Mouse (Mus musculus) limb, embryonic 15.5 days (tissue): ENCODE results near the gene Thrsp. TPM values are rescaled to one million over a fixed set of nuclear protein-coding genes. Genes with fewer than 3 reads are reported as not detected.

Experiments
- ATAC-seq: fragments of 200-750 bp; cut with Nextera tagmentation; 2 replicates; pipeline ENCODE4 v1.8.0; 2017; ENCODE audit warnings: low read depth, moderate TSS enrichment; ENCODE audit not compliant: insufficient number of reproducible peaks, low FRiP score, low TSS enrichment
- H3K27ac ChIP-seq: fragments of 300-500 bp; sonication (generic); 2 replicates; pipeline ENCODE4 v1.5.1; 2015; ENCODE audit warnings: moderate library complexity, mild to moderate bottlenecking, inconsistent platforms
- H3K27me3 ChIP-seq: fragments of 300-500 bp; sonication (generic); 2 replicates; pipeline ENCODE4 v1.6.1; 2015; ENCODE audit warnings: inconsistent platforms
- H3K36me3 ChIP-seq: fragments of 300-500 bp; sonication (generic); 2 replicates; pipeline ENCODE4 v1.6.1; 2015; ENCODE audit warnings: inconsistent platforms
- H3K4me1 ChIP-seq: fragments of 300-500 bp; sonication (generic); 2 replicates; pipeline ENCODE4 v1.6.1; 2015; ENCODE audit warnings: inconsistent platforms
- H3K4me2 ChIP-seq: fragments of 300-500 bp; sonication (generic); 2 replicates; pipeline ENCODE4 v1.6.1; 2015; ENCODE audit warnings: mild to moderate bottlenecking, inconsistent platforms
- H3K4me3 ChIP-seq: fragments of 300-500 bp; sonication (generic); 2 replicates; pipeline ENCODE4 v1.5.1; 2015; ENCODE audit warnings: mild to moderate bottlenecking, inconsistent platforms
- H3K9ac ChIP-seq: fragments of 300-500 bp; sonication (generic); 2 replicates; pipeline ENCODE4 v1.6.1; 2015; ENCODE audit warnings: inconsistent platforms
- H3K9me3 ChIP-seq: fragments of 300-500 bp; sonication (generic); 2 replicates; pipeline ENCODE4 v1.6.1; 2016; ENCODE audit warnings: inconsistent platforms
- WGBS: fragments of 180-500 bp; shearing (Covaris S2); methylation state at CpG from one replicate; pipeline ENCODE4 v1.1.7; 2015; 5-methylcytosine and 5-hydroxymethylcytosine counted together
- polyA plus RNA-seq: library from polyadenylated mRNA; unstranded; fragments of >200 nt; fragmentation: Nextera tagmentation; extraction: Ambion mirVana; gene quantifications from 2 replicates; pipeline ENCODE4 v1.2.1, GENCODE M21; 2015

Gene Thrsp
- polyA plus RNA-seq, 1 experiment from 2014 or later, result 0.91 TPM

- peaks cover 83% of the 10 kb centered on the region for H3K36me3 ChIP-seq
- ATAC-seq, result no peak
- H3K27ac ChIP-seq, result no peak overlapping the region
- H3K27me3 ChIP-seq, result no peaks in the 10 kb centered on the region
- WGBS, result 94% methylated on average over 4 of the region's 4 CpGs
- no peak overlapping the region for H3K4me3 ChIP-seq
- H3K4me2 ChIP-seq, result no peak overlapping the region
- no peak overlapping the region for H3K9ac ChIP-seq
- H3K4me1 ChIP-seq, result no peaks in the 10 kb centered on the region
- H3K9me3 ChIP-seq, result no peaks in the 10 kb centered on the region
These were observed 29.0 kb downstream of the Thrsp start for GRCm38 (mm10) chr7:97388541-97388940.

- no peak overlapping the region for H3K4me2 ChIP-seq
- 88% methylated on average over 8 of the region's 8 CpGs for WGBS
- no peaks in the 10 kb centered on the region for H3K27me3 ChIP-seq
- H3K4me3 ChIP-seq, result no peak overlapping the region
- no peak overlapping the region for H3K27ac ChIP-seq
- H3K36me3 ChIP-seq, result peaks cover 86% of the 10 kb centered on the region
- no peak for ATAC-seq
- H3K9me3 ChIP-seq, result no peaks in the 10 kb centered on the region
- H3K4me1 ChIP-seq, result no peaks in the 10 kb centered on the region
- H3K9ac ChIP-seq, result no peak overlapping the region
These were observed 29.9 kb downstream of the Thrsp start for GRCm38 (mm10) chr7:97387561-97388147.

GRCm38 (mm10) chr7:97386806-97387370, 30.6 kb downstream of the Thrsp start:
- no peak for ATAC-seq
- peaks cover 89% of the 10 kb centered on the region for H3K36me3 ChIP-seq
- WGBS, result 86% methylated on average over 5 of the region's 5 CpGs

GRCm38 (mm10) chr7:97386106-97386805, 31.3 kb downstream of the Thrsp start:
- Histone ChIP-seq H3K9ac (no peak overlapping the region), H3K27ac (no peak overlapping the region), H3K4me2 (no peak overlapping the region), H3K4me3 (no peak overlapping the region), H3K4me1 (no peaks in the 10 kb centered on the region), H3K36me3 (peaks cover 88% of the 10 kb centered on the region), H3K27me3 (no peaks in the 10 kb centered on the region), H3K9me3 (no peaks in the 10 kb centered on the region)
- 83% methylated on average over 7 of the region's 7 CpGs for WGBS
- no peak for ATAC-seq

More at GRCm38 (mm10) chr7:97386806-97387370, 30.6 kb downstream of the Thrsp start:
- Histone ChIP-seq H3K9ac (no peak overlapping the region), H3K4me3 (no peak overlapping the region), H3K9me3 (no peaks in the 10 kb centered on the region), H3K27ac (no peak overlapping the region), H3K4me1 (no peaks in the 10 kb centered on the region), H3K27me3 (no peaks in the 10 kb centered on the region), H3K4me2 (no peak overlapping the region)

- Histone ChIP-seq H3K27ac (no peak overlapping the region), H3K4me1 (no peaks in the 10 kb centered on the region), H3K27me3 (no peaks in the 10 kb centered on the region), H3K36me3 (peaks cover 89% of the 10 kb centered on the region), H3K9ac (no peak overlapping the region), H3K4me2 (no peak overlapping the region), H3K9me3 (no peaks in the 10 kb centered on the region), H3K4me3 (no peak overlapping the region)
- ATAC-seq, result no peak
- WGBS, result 89% methylated on average over 10 of the region's 10 CpGs
These were observed 33.9 kb downstream of the Thrsp start for GRCm38 (mm10) chr7:97383496-97384132.

- Histone ChIP-seq H3K4me1 (no peaks in the 10 kb centered on the region), H3K4me2 (no peak overlapping the region), H3K9ac (no peak overlapping the region), H3K4me3 (no peak overlapping the region), H3K9me3 (no peaks in the 10 kb centered on the region), H3K36me3 (peaks cover 87% of the 10 kb centered on the region), H3K27ac (no peak overlapping the region), H3K27me3 (no peaks in the 10 kb centered on the region)
- 97% methylated on average over 8 of the region's 8 CpGs for WGBS
- ATAC-seq, result no peak
These were observed 34.9 kb downstream of the Thrsp start for GRCm38 (mm10) chr7:97382661-97383060.

GRCm38 (mm10) chr7:97380500-97381123, 36.9 kb downstream of the Thrsp start:
- H3K9me3 ChIP-seq, result no peaks in the 10 kb centered on the region
- WGBS, result 95% methylated on average over 5 of the region's 5 CpGs
- no peak overlapping the region for H3K27ac ChIP-seq
- no peak overlapping the region for H3K4me2 ChIP-seq
- no peak overlapping the region for H3K4me3 ChIP-seq
- H3K4me1 ChIP-seq, result no peaks in the 10 kb centered on the region
- H3K9ac ChIP-seq, result no peak overlapping the region
- peaks cover 75% of the 10 kb centered on the region for H3K36me3 ChIP-seq
- no peaks in the 10 kb centered on the region for H3K27me3 ChIP-seq
- no peak for ATAC-seq

GRCm38 (mm10) chr7:97379304-97379703, 38.2 kb downstream of the Thrsp start:
- no peaks in the 10 kb centered on the region for H3K27me3 ChIP-seq
- H3K36me3 ChIP-seq, result peaks cover 75% of the 10 kb centered on the region
- H3K4me2 ChIP-seq, result no peak overlapping the region
- H3K9ac ChIP-seq, result no peak overlapping the region
- no peaks in the 10 kb centered on the region for H3K9me3 ChIP-seq
- WGBS, result 90% methylated on average over 5 of the region's 5 CpGs
- H3K4me1 ChIP-seq, result no peaks in the 10 kb centered on the region
- no peak overlapping the region for H3K27ac ChIP-seq
- ATAC-seq, result no peak
- no peak overlapping the region for H3K4me3 ChIP-seq

- Histone ChIP-seq H3K4me1 (peaks cover 8% of the 10 kb centered on the region), H3K4me2 (no peak overlapping the region), H3K4me3 (no peak overlapping the region), H3K36me3 (peaks cover 52% of the 10 kb centered on the region), H3K9ac (no peak overlapping the region), H3K9me3 (no peaks in the 10 kb centered on the region), H3K27me3 (no peaks in the 10 kb centered on the region), H3K27ac (no peak overlapping the region)
- ATAC-seq, result no peak
- 87% methylated on average over 2 of the region's 2 CpGs for WGBS
These were observed 41.6 kb downstream of the Thrsp start for GRCm38 (mm10) chr7:97375906-97376305.

- ATAC-seq, result no peak
- H3K9me3 ChIP-seq, result no peaks in the 10 kb centered on the region
- peaks cover 11% of the 10 kb centered on the region for H3K4me1 ChIP-seq
- H3K4me3 ChIP-seq, result no peak overlapping the region
- no peak overlapping the region for H3K9ac ChIP-seq
- no peak overlapping the region for H3K27ac ChIP-seq
- 94% methylated on average over 9 of the region's 9 CpGs for WGBS
- H3K36me3 ChIP-seq, result peaks cover 46% of the 10 kb centered on the region
- no peak overlapping the region for H3K4me2 ChIP-seq
- H3K27me3 ChIP-seq, result no peaks in the 10 kb centered on the region
These were observed 42.4 kb downstream of the Thrsp start for GRCm38 (mm10) chr7:97375101-97375500.

- Histone ChIP-seq H3K9me3 (no peaks in the 10 kb centered on the region), H3K4me1 (peaks cover 2% of the 10 kb centered on the region), H3K4me3 (no peak overlapping the region), H3K4me2 (no peak overlapping the region), H3K9ac (no peak overlapping the region), H3K27ac (no peak overlapping the region), H3K36me3 (no peaks in the 10 kb centered on the region), H3K27me3 (no peaks in the 10 kb centered on the region)
- ATAC-seq, result no peak
- WGBS, result 76% methylated on average over 1 of the region's 1 CpGs
These were observed 51.6 kb downstream of the Thrsp start for GRCm38 (mm10) chr7:97365887-97366286.
